Mouse (Mus musculus) hematopoietic multipotent progenitor cell, adult 10-12 weeks (in vitro differentiated cells): ENCODE results near the gene Rnf113a1. TPM values are rescaled to one million over a fixed set of nuclear protein-coding genes. Genes with fewer than 3 reads are reported as not detected.

ENCODE experiments used
- polyA plus RNA-seq: library from polyadenylated mRNA; stranded (reverse); fragments of >175 nt; gene quantifications from 2 replicates; pipeline ENCODE4 v1.2.3, GENCODE M21; 2012; ENCODE audit warnings: low replicate concordance

The Rnf113a1 gene
- 3.3 and 3.9 TPM in 2 replicates for polyA plus RNA-seq

DNA sequence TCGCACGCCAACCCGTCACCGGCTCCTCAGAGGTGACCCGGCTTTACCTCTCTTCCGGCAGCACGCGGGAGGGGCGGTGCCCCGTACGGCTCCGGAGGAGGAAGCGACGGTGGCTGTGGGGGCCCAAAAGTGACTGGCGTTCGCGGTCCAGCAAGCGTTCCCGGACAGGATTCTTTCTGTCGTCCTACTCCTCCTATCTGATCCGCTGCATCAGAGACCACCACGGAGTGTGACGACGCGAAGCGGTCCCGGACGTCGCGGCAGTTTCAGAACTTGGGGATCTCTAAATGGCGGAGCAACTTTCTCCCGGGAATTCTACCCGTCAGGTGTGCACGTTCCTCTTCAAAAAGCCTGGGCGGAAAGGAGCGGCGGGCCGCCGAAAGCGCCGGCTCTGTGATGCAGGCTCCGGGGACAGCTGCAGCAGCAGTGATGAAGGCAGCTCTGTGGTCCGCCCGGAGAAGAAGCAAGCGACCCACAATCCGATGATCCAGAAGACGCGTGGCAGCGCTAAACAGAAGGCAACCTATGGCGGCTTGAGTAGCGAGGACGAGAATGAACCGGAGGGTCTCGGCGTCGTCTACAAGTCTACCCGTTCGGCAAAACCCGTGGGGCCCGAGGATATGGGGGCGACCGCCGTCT is at the start of gene Rnf113a1, which contains the start of gene Ndufa1:
Gene Rnf113a1 (plus strand): TSS at position 141 of the 639 bp plus-strand sequence.
Gene Ndufa1 (minus strand): TSS at position 59 of the 639 bp plus-strand sequence.

GRCm38 (mm10) chrX:37168742-37169141 is 22.3 kb upstream of the Rnf113a1 start, which contains the start of gene Akap14:
Gene Akap14, minus strand, starts transcription at chrX:37168842.

DNA sequence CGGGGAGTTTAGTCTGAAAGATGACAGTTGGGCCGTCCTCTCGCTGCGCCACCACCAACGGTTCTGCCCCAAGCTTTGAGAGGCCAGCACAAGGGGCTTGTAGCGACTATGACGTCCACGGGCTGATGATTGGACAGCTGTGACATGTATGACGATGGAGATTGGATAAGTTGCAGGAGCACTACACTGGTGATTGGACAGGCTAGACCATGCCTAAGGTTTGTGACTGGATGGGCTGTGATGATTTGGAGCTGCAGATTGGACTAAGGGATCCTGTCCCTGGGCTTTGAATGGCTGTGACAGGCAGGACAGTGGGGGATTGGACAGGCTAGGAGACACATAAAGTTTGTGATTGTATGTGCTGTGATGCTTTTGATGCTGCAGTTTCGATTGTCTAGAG is 19.9 kb downstream of the Rnf113a1 start, which contains the start of gene Gm9:
Gene Gm9 (minus strand): TSS at position 101 of the 400 bp plus-strand sequence.

GRCm38 (mm10) chrX:37222158-37222557 is 31.1 kb downstream of the Rnf113a1 start, which contains the start of gene Rhox1:
Gene Rhox1, minus strand, starts transcription at chrX:37222258.

Other genes starting within 250 kb of the Rnf113a1 start
- gene Sept6, start 199.5 kb upstream of the Rnf113a1 start, polyA plus RNA-seq = 10.4 and 28.4 TPM in 2 replicates
- not detected in 2 replicates for gene Sowahd, start 142.4 kb upstream of the Rnf113a1 start, polyA plus RNA-seq
- gene Rpl39, start 105.8 kb upstream of the Rnf113a1 start, polyA plus RNA-seq = 152 and 474 TPM in 2 replicates
- gene Upf3b, start 80.9 kb upstream of the Rnf113a1 start, polyA plus RNA-seq = 1.1 and 13.2 TPM in 2 replicates
- gene Nkap, start 64.5 kb upstream of the Rnf113a1 start, polyA plus RNA-seq = 7.2 and 10.4 TPM in 2 replicates
- gene Akap14, start 22.4 kb upstream of the Rnf113a1 start, polyA plus RNA-seq = not detected in 2 replicates
- gene Ndufa1, start 82 bp upstream of the Rnf113a1 start, polyA plus RNA-seq = 13.7 and 245 TPM in 2 replicates
- not detected in 2 replicates for gene Gm9, start 19.8 kb downstream of the Rnf113a1 start, polyA plus RNA-seq
- not detected in 2 replicates for gene Rhox1, start 31.0 kb downstream of the Rnf113a1 start, polyA plus RNA-seq
- gene Rhox2a, start 53.7 kb downstream of the Rnf113a1 start, polyA plus RNA-seq = not detected in 2 replicates
- not detected in 2 replicates for gene Rhox3a, start 58.7 kb downstream of the Rnf113a1 start, polyA plus RNA-seq
- gene Rhox4a, start 74.1 kb downstream of the Rnf113a1 start, polyA plus RNA-seq = not detected in 2 replicates
- not detected in 2 replicates for gene Rhox3a2, start 188.8 kb downstream of the Rnf113a1 start, polyA plus RNA-seq
- gene Rhox4a2, start 199.6 kb downstream of the Rnf113a1 start, polyA plus RNA-seq = not detected in 2 replicates
- not detected in 2 replicates for gene Rhox2b, start 220.8 kb downstream of the Rnf113a1 start, polyA plus RNA-seq
- gene Rhox4b, start 241.2 kb downstream of the Rnf113a1 start, polyA plus RNA-seq = not detected in 2 replicates